Mouse (Mus musculus) intestine, embryonic 14.5 days (tissue): ENCODE data around the gene Cacna1i. TPM values are rescaled to one million over a fixed set of nuclear protein-coding genes. Genes with fewer than 3 reads are reported as not detected.

Experiments
- ATAC-seq: fragments of 200-750 bp; cut with Nextera tagmentation; replicated peaks from 2 replicates; pipeline ENCODE4 v1.8.0; 2017; ENCODE audit warnings: low read depth, moderate number of reproducible peaks, moderate TSS enrichment, moderate library complexity; ENCODE audit not compliant: low FRiP score, low TSS enrichment
- DNase-seq: peaks from one replicate; pipeline ENCODE4 v3.0.0-alpha.2; 2018; ENCODE audit warnings: low spot score
- H3K27ac ChIP-seq: fragments of 300-500 bp; sonication (generic); 2 replicates; pipeline ENCODE4 v1.5.1; 2014; ENCODE audit warnings: low read depth, mild to moderate bottlenecking, control low read depth
- H3K27me3 ChIP-seq: fragments of 300-500 bp; sonication (generic); replicated peaks from 2 replicates; pipeline ENCODE4 v1.6.1; 2014; ENCODE audit warnings: low read length, control low read depth; ENCODE audit not compliant: control insufficient read depth, insufficient read depth
- H3K36me3 ChIP-seq: fragments of 300-500 bp; sonication (generic); 2 replicates; pipeline ENCODE4 v1.6.1; 2014; ENCODE audit warnings: low read length, control low read depth; ENCODE audit not compliant: control insufficient read depth, insufficient read depth
- H3K4me1 ChIP-seq: fragments of 300-500 bp; sonication (generic); replicated peaks from 2 replicates; pipeline ENCODE4 v1.6.1; 2014; ENCODE audit warnings: low read length, control low read depth, mixed read lengths; ENCODE audit not compliant: control insufficient read depth, insufficient read depth
- H3K4me2 ChIP-seq: fragments of 300-500 bp; sonication (generic); 2 replicates; pipeline ENCODE4 v1.6.1; 2014; ENCODE audit warnings: low read length
- H3K4me3 ChIP-seq: fragments of 300-500 bp; sonication (generic); 2 replicates; pipeline ENCODE4 v1.5.1; 2014; ENCODE audit warnings: low read depth, low read length, control low read depth, mixed read lengths
- H3K9ac ChIP-seq: fragments of 300-500 bp; sonication (generic); 2 replicates; pipeline ENCODE4 v1.6.1; 2014; ENCODE audit warnings: mild to moderate bottlenecking, low read length
- H3K9me3 ChIP-seq: fragments of 300-500 bp; sonication (generic); 2 replicates; pipeline ENCODE4 v1.6.1; 2016; ENCODE audit warnings: low read length, control low read depth; ENCODE audit not compliant: control insufficient read depth
- WGBS: fragments of 180-500 bp; shearing (Covaris S2); extraction: QIAGEN DNeasy Blood & Tissue Kit; methylation state at CpG from one replicate; pipeline ENCODE4 v1.1.7; 2014; 5-methylcytosine and 5-hydroxymethylcytosine counted together
- polyA plus RNA-seq: library from polyadenylated mRNA; unstranded; fragments of >200 nt; fragmentation: Nextera tagmentation; extraction: Ambion mirVana; gene quantifications from 2 replicates; pipeline ENCODE4 v1.2.1, GENCODE M21; 2014

Gene Cacna1i
- polyA plus RNA-seq, 1 experiment from 2014 or later = not detected

DNA sequence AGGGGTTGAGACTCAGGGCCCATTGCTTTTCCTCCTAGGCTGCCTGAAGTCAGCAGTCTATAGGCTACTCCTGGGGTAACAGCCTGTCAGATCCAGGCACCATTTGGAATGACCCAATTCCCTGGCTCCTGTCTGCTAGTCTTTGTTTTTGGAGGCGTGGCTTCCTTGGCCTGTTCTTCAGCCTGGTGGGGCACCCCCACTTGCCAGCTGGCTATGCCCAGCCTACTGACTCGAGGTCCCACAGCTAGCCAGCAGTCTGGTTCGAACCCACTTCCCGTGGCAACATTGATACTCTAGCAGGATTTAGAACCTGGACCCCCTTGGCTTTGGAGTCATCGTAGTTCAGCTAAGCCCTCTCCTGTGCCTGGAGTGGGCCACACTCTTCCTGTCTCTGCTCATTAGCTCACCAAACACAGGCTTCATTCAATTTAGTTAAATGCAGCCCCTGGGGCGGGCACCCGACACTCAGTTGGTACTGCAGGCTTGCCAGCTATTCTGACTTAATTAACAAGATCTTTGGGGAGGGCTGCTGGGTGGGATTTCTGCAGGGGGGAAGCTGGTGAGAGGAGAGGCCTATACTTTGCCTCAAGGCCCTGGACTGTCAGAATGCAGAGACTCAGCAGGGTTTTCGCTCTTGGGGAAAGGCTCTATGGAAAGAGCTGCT is 75.6 kb downstream of the Cacna1i start:
- ATAC-seq (no peak), DNase-seq (no peak)
- no peak overlapping the region for H3K27ac ChIP-seq
- 81% methylated on average over 8 of the region's 8 CpGs for WGBS
- no peak overlapping the region for H3K9ac ChIP-seq
- no peak overlapping the region for H3K4me3 ChIP-seq
- no peaks in the 10 kb centered on the region for H3K9me3 ChIP-seq
- no peak overlapping the region for H3K4me2 ChIP-seq
- no peaks in the 10 kb centered on the region for H3K27me3 ChIP-seq
- no peaks in the 10 kb centered on the region for H3K36me3 ChIP-seq
- H3K4me1 ChIP-seq = peaks cover 4% of the 10 kb centered on the region; the same call in 1 of the 2 replicates

GRCm38 (mm10) chr15:80363821-80364715 is 77.0 kb downstream of the Cacna1i start:
- no peaks in the 10 kb centered on the region for H3K9me3 ChIP-seq
- no peaks in the 10 kb centered on the region for H3K36me3 ChIP-seq
- H3K9ac ChIP-seq = no peak overlapping the region
- DNase-seq (no peak), ATAC-seq (no peak)
- no peak overlapping the region for H3K4me3 ChIP-seq
- WGBS = 68% methylated on average over 13 of the region's 13 CpGs
- no peak overlapping the region for H3K4me2 ChIP-seq
- no peaks in the 10 kb centered on the region for H3K27me3 ChIP-seq
- no peak overlapping the region for H3K27ac ChIP-seq
- peaks cover 4% of the 10 kb centered on the region; the same call in 1 of the 2 replicates for H3K4me1 ChIP-seq

DNA sequence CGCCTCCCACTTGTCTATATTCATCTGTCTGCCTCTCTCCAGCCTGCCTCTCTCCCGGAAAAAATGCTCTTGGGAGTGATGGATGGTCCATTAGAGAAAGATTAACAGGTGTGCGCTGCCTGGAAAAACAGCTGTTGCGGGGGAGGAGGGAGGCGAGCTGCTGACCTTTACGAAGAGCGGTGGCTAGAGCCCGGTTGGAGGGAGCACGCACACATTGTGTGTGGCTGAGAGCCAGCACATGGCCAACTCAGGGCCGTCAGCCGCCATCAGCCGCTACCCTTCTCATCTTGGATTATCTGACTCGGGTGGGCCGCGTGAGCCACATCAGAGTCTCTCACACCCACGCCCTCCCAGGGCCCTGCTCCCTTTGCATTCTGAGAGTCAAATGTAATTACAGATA is 79.9 kb downstream of the Cacna1i start:
- no peaks in the 10 kb centered on the region for H3K9me3 ChIP-seq
- H3K36me3 ChIP-seq = no peaks in the 10 kb centered on the region
- H3K4me1 ChIP-seq = peaks cover 4% of the 10 kb centered on the region; the same call in 1 of the 2 replicates
- 10% methylated on average over 16 of the region's 16 CpGs for WGBS
- H3K4me2 ChIP-seq = no peak overlapping the region
- no peak overlapping the region for H3K9ac ChIP-seq
- H3K27me3 ChIP-seq = no peaks in the 10 kb centered on the region
- no peak overlapping the region for H3K27ac ChIP-seq
- no peak overlapping the region for H3K4me3 ChIP-seq
- DNase-seq (peak; percentile 58), ATAC-seq (no peak)

GRCm38 (mm10) chr15:80373219-80373964 is 86.4 kb downstream of the Cacna1i start:
- H3K9me3 ChIP-seq = no peaks in the 10 kb centered on the region
- no peak for DNase-seq
- H3K27ac ChIP-seq = no peak overlapping the region
- H3K27me3 ChIP-seq = no peaks in the 10 kb centered on the region
- H3K4me3 ChIP-seq = no peak overlapping the region
- 61% methylated on average over 9 of the region's 9 CpGs for WGBS
- no peak for ATAC-seq
- no peaks in the 10 kb centered on the region for H3K4me1 ChIP-seq
- no peak overlapping the region for H3K4me2 ChIP-seq
- H3K9ac ChIP-seq = no peak overlapping the region
- H3K36me3 ChIP-seq = no peaks in the 10 kb centered on the region

GRCm38 (mm10) chr15:80374854-80375253 is 87.8 kb downstream of the Cacna1i start:
- 61% methylated on average over 5 of the region's 5 CpGs for WGBS
- no peak overlapping the region for H3K9ac ChIP-seq
- no peaks in the 10 kb centered on the region for H3K36me3 ChIP-seq
- no peak overlapping the region for H3K4me2 ChIP-seq
- no peaks in the 10 kb centered on the region for H3K27me3 ChIP-seq
- H3K4me1 ChIP-seq = no peaks in the 10 kb centered on the region
- DNase-seq (no peak), ATAC-seq (no peak)
- H3K9me3 ChIP-seq = no peaks in the 10 kb centered on the region
- H3K27ac ChIP-seq = no peak overlapping the region
- no peak overlapping the region for H3K4me3 ChIP-seq

GRCm38 (mm10) chr15:80387185-80387584 is 100.1 kb downstream of the Cacna1i start:
- H3K36me3 ChIP-seq = no peaks in the 10 kb centered on the region
- 85% methylated on average over 2 of the region's 2 CpGs for WGBS
- H3K9ac ChIP-seq = no peak overlapping the region
- H3K4me3 ChIP-seq = no peak overlapping the region
- no peak for ATAC-seq
- H3K27ac ChIP-seq = no peak overlapping the region
- H3K27me3 ChIP-seq = no peaks in the 10 kb centered on the region
- no peaks in the 10 kb centered on the region for H3K9me3 ChIP-seq
- no peaks in the 10 kb centered on the region for H3K4me1 ChIP-seq
- DNase-seq = no peak
- H3K4me2 ChIP-seq = no peak overlapping the region

GRCm38 (mm10) chr15:80391791-80392190 is 104.8 kb downstream of the Cacna1i start:
- no peaks in the 10 kb centered on the region for H3K36me3 ChIP-seq
- H3K4me2 ChIP-seq = no peak overlapping the region
- ATAC-seq (no peak), DNase-seq (no peak)
- H3K4me3 ChIP-seq = no peak overlapping the region
- WGBS = 82% methylated on average over 14 of the region's 14 CpGs
- H3K9ac ChIP-seq = no peak overlapping the region
- no peaks in the 10 kb centered on the region for H3K4me1 ChIP-seq
- no peak overlapping the region for H3K27ac ChIP-seq
- no peaks in the 10 kb centered on the region for H3K27me3 ChIP-seq
- H3K9me3 ChIP-seq = no peaks in the 10 kb centered on the region

- DNase-seq (no peak), ATAC-seq (no peak)
- 70% methylated on average over 22 of the region's 22 CpGs for WGBS
- H3K27me3 ChIP-seq = no peaks in the 10 kb centered on the region
- no peaks in the 10 kb centered on the region for H3K9me3 ChIP-seq
- no peaks in the 10 kb centered on the region for H3K36me3 ChIP-seq
- no peak overlapping the region for H3K4me3 ChIP-seq
- no peaks in the 10 kb centered on the region for H3K4me1 ChIP-seq
- H3K4me2 ChIP-seq = no peak overlapping the region
- no peak overlapping the region for H3K27ac ChIP-seq
- no peak overlapping the region for H3K9ac ChIP-seq
These were observed 108.0 kb downstream of the Cacna1i start for GRCm38 (mm10) chr15:80395035-80395434.
